Mouse (Mus musculus) adrenal gland, postnatal 4 days (tissue): Measurements from ENCODE around the gene Phactr1. TPM values are rescaled to one million over a fixed set of nuclear protein-coding genes. Genes with fewer than 3 reads are reported as not detected.
"Not testable (repeated sequence)": the region's sequence is repeated elsewhere in the genome, so short reads cannot be mapped to it uniquely, and the experiment has no call there.

Experiments
- DNase-seq, 2 experiments: peaks; one replicate each; pipeline ENCODE4 v3.0.0; 2021 to 2022; ENCODE audit warnings: low spot score in 2 of 2, mixed read lengths in 2 of 2
- total RNA-seq, 2 experiments: library from RNA; stranded (reverse); gene quantifications; 2 replicates each; pipeline ENCODE4 v1.2.3; 2021

Gene Phactr1
- total RNA-seq, 2 experiments from 2014 or later: 20.1 to 23.7 TPM

DNA sequence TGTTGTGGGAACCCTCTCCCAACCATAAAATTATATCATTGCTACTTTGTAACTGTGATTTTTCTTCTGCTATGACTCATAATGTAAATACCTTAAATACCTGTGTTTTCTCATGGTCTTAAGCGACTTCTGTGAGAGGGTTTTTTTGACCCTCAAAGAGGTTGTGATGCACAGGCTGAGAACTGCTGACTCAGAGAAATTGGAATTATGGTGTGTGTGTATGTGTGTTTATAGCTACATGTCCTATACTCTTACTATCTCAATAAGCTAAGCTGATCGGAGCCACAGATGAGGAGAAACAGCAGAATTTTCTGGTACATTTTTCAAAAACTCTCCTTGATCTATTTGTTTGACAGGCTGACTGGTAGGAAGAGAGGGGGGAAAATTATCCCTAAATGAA, 239.6 kb downstream of the Phactr1 start:
- no peak for DNase-seq

DNA sequence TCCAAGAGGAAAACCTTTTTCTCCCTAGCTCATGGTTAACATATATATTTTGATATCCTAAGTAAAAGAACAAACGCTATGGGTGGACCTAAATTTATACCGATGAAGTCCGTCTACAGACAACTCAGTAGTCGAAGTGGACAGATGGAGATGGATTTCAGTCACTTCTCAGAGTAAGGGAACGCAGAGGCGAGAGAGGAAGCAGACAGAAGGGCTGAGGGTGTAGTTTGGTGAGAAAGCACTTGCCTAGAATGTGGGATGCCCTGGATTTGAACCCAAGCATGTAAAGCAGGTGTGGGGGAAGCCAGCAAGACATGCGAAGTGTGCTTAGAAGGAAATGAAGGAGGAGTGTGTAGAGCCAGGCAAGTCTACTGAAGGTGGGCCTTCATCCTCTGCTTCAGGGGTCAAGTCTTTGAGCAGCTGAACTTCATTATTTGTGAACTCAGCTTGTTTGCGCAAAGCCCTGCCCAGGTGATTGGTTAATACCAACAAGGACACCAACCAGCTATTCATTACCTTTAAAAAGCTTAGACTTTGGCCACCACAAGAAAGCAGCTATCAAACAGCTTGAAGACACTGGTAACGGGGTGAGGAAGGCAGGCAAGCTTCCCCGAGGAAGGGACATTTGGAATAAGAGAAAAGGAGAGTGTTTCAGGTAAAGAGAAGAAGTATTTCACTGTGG, 241.5 kb downstream of the Phactr1 start:
- no peak for DNase-seq

DNA sequence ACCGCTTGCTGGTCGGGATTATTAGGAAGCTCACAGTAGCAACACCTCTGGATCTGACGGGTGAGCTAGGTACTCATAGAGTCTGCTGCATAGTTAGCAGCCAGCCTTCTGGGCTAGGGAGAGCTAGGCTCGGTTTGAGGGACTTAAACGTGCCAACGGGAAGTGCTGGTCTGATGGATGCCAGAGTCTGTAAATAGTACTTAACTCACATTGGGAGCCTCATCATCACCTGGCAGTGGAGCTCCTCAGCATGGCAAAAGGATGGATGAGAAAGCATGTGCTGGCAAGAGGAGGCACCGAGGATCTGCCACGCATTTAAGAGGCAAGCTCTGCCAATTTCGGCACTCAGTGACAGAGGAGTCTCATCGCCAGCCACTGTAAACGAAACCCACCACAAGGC, 247.4 kb downstream of the Phactr1 start:
- no peak for DNase-seq

DNA sequence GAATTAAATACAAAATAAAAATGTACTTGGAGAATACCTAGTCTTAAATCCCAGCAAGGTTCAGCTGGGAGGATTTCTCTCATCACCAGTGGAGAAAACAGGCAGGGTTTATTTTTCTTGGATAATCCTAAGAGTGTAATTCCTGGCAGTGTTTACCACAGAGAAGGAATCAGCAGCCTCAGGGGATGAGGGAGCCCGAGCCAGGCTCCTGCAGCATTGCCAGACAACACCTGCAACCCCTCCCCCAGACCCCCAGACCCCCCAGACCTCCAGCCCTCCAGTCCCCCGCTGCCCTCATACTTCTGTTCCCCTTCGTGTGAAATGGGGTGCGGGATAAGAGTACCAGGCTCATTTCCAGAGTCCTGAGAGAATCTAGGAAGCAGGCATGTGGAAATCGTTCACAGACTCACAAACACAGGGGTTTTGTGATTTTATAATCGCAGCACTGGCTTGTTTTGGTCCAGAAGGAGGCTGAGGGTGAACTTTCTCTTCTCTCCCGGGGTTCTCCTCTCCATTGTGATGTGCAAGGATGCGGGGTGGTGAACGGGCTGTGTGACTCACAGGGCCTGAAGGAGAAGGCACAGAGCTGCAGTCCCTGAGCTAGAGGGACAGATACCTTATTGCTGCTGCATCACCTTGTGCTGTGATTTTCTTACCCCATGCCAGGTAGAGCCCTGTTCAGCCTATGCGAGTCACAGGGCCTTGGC, 249.3 kb downstream of the Phactr1 start:
- DNase-seq: no peak

DNA sequence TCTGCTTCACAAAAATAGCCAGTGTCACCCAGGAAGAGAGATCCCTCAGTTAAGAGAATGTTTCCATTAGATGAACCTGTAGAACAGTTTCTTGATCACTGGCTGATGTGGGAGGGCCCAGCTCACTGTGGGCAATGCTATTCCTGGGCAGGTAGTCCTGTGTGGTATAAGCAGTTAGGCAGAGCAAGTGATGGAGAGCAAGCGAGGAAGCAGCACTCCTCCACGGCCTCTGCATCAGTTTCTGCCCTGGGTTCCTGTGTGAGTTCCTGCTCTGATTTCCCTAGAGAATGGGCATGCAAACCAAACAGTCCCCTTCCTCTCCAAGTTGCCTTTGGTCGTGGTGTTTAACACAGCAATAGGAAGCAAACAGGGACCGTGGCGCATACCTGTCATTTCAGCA, 251.6 kb downstream of the Phactr1 start:
- DNase-seq: no peak

DNA sequence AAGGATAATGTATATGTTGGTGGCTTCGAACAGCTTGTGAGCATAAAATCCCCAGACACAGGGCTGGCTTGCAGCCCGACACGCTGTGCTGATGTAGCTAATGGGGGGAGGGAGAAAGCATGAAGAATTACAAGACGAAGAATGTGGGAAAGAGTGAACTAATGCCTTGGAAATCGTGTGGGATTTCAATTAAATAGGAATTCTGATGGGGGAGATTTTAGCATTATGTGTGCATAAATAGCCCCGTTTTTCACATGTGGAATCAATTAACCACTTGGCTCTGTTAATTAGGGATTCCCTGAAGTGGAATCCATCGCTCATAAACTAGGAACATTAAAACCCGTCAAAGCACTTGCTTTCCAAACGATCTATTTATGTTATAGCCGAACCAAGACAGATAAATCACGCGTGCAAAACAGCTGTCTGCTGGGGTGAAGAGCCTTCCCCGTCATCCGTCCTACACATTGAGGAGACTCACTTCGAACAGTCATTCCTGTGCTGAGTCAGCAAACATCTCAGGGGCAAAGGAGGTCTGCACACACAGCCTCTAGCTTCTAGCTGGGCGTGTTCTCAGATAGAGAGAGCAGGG, 254.2 kb downstream of the Phactr1 start:
- no peak for DNase-seq

DNA sequence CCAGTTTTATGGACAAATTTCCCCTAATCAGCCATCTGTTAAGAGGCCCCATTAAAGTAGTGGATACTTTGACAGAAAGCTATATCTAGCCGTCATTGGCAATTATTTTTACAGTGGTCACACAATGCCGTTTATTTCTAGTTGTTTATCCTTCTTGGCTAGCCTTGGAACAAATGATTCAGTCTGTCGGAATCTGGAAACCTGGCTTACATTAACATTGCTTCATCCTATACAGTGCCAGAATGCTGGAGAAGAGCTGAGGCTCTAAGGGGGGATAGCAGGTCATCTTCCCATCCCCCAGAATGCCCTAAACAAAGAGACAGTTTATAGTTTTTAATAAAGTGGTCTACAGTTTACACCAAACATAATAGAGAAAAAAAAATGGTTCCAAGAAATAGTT, 257.4 kb downstream of the Phactr1 start:
- no peak for DNase-seq

DNA sequence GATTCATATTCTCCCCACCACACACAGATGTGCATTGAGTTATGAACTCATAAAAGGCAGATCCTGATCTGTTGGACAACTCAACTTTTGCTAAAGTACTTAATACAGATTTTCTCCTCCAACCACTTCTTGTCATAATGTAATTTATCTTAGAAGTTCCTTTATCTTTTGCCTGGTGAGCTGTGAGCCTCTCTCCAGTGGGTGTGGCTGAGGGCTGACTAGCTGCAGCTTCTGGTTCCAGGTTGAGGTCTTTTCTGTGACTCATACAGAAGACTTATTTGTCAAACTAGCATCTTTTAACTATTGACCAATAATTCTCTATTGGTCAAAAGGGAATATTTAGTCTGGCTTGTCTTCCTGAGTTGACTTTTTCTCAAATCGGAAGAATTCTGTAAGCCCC, 257.9 kb downstream of the Phactr1 start:
- DNase-seq: no peak

DNA sequence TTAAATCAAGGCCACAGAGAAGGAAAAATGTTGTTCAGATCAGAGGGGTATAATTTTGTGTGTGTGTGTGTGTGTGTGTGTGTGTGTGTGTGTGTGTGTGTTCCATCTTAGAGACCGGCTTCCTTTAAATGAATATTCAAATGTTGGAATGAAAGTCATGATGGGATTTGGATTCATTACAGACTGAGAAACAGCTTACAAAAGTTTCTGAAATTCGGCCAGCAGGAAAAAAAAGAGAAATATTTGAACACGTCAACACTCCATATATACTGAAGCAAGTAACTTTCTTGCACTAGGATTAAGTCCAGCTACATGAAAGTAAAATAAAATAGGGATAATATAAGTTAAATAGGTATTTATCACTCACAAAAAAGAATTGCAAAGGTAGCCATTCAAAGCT, 259.8 kb downstream of the Phactr1 start:
- DNase-seq: no peak

DNA sequence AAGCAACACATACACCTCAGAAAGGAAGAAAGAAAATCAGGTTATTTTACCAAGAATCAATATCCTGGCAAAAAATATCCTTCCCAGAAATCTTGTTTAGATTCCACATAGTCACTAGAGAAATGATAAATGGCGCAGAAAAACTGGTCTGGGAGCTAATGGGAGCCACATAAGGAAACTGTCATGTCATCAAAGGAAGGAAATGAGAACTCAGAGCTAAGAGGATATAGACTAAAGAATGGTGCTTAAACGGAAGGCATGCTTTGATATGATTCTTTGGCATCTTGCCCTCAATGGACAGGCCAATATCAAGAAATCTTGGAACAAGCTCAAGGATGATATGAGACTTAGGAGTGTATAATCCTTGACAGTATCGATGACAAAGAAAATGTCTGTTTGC, 263.7 kb downstream of the Phactr1 start:
- no peak for DNase-seq

DNA sequence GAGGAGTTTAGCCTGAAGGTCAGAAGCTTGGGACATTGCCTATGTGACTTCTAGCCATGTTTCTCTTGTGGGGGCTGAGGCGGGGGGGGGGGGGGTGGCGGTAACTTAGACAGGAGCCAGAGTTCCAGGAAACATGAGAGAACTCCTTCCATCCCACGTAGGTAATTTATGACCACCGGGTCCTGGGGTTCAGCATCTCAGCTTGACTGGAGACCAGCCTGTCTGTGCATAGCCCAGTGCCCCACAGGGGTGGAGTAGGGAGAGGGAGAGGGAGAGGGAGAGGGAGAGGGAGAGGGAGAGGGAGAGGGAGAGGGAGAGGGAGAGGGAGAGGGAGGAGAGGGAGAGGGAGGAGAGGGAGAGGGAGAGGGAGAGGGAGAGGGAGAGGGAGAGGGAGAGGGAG, 264.8 kb downstream of the Phactr1 start:
- not testable (repeated sequence) for DNase-seq

DNA sequence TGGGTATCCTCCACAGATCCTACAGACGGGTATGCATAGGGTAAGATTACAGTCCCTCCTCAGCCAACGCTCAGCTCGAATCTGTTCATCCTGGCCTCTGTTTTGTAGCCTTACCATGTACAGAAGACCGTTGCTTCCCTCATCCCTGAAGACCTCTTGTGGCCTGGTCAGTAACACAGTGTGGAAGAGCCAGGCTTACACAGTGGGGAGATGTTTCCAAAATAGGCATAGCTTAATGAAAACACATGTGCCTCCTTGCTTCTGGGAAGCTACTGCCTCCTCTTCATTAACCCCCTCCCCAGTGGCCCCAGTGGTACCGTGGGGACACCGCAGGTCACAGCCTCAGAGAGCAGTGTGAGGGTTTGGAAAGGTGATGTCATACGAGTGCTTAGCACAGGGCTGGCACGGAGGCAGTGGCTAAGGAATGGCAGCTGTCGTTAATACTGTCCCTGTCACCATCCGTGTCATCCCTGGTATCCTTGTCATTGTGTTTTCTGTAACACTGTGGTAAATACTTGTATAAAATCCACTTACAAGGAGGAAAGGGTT, 268.4 kb downstream of the Phactr1 start:
- no peak for DNase-seq

DNA sequence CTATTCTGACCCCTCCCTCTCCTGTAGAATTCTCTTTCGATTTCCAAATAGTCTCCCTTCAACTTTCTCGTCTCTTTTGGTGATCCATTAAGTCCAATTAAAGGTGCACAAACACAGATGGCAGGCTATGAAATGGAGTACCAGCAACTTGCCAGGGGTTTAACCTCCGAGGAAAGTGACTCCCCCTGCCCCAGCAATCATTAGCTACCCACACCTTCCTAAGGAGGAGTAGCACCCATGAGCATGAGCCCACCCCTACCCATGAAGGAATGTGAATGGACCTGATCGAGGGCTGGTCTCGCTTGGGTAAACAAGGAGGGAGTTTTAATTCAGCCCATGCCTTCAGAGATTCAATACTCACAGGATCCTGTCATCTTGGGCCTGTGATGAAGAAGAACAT, 268.9 kb downstream of the Phactr1 start:
- DNase-seq: no peak

DNA sequence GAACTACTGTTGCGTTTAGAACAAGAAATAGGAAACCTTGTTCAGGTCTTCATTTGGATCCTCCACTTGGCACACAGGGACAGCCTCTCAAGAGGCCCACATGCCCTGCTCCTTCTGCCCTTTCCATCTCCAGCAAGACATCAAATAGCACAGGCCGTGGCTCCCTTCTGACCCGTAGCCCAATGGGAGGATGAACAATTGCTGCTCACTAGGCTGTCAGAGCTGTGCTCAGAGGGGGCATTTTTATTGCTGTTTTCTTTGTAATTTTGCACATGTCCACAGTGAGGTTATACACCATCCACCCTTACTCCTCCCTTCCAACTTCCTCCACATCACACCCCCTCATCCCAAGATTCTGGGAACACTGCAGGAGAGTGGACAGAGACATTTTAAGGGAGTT, 269.6 kb downstream of the Phactr1 start:
- no peak for DNase-seq

DNA sequence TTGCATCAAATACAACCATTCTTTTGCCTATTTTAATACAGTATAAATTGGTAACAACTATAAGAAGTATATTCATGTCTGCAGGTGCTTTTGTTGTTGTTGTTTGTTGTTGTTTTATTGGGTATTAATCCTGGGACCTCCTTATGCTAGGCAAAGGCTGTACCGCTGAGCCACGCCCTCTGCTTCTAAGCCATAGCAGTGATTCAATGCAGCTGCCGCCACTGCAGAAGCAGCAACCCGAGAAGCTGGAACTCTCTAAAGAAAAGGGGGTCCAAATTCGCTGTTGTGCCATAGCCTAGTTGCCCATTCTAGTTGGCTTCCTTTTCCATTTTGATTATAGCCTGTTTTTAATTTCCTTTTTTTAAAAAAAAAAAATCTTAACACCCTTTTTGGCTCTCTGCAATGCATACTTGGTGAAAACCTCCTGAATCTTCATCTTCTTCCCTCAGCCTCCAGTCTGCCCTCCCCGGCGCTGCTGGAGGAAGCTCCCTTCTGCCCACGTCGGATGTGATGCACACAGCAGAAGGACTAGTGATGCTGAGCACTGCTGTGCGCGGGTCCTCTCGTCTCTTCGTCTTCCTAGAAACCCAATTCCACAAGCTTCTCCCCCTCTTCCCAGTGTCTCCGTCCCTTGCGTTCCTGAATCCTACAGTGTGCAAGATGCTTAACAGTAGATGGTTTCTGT, 271.8 kb downstream of the Phactr1 start:
- DNase-seq: no peak

DNA sequence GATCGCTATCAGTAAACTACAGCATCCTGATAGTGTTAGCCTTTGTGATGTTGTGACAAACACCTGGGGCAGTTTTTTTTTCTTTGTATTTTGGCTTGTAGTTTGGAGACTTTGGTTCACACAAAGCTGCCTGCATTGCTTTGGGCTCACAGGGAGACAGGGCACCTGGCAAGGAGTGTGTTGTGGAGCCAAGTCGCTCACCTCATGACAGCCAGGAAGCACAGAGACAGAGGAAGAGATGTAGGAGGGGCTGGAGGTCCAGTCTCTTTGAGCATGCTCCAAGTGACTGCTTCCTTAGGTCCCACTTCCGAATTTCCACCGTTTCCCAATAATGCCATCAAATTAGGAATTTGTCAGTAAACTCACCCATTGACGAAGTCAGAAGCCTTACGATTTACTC, 272.6 kb downstream of the Phactr1 start:
- no peak for DNase-seq

DNA sequence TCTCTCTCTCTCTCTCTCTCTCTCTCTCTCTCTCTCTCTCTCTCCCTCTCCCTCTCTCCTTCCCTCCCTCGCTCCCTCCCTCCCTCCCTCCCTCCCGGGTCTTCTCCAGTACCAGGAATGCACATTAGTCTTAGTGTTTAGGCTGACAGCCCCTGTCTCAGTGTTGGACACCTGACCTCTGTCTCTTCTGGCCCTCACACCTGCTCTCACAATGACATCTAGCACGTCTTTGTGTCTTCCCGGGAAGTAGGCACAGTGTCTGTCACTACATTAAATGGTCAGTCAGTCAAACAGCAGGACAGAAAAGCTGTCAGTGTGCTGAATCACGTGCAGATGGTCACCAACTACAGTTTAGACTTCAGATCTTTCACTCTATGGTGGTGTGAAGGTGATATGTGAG, 273.7 kb downstream of the Phactr1 start:
- no peak for DNase-seq

DNA sequence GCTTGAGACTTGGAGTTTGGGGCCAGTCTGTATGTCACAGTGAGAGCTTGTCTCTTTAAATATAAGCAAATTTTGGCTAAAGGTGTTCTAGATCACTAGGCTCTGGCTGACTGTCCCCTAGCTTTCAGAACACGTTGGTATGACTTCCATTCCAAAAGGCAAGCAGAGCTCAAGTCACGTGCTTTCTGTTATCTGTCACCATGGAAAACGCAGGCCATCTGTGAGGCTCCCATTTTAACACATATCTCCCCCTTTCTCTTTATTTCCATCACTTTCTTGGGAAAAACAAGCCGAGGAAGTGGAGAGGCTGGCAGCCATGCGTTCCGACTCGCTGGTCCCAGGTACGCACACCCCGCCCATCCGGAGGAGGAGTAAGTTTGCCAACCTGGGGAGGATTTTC, 275.9 kb downstream of the Phactr1 start:
- DNase-seq: no peak

DNA sequence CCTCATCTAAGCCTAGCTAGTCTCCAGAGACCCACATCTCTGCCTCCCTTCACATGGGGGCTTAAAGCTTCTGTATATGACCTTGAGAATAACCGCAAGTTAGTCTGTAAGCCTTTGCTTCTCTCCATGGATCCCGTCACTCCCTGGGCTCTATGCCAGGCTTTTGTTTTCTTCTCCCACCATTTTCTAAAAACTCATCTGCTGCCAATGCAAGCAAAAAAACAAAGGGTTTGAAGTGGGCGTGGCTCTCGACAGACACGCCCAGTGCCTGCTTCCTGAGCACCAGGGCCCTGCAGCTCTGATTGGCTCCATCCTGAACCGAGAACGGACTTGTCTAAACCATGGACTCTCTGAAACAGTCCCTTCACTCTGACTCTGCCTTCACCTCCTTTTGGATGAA, 277.4 kb downstream of the Phactr1 start:
- no peak for DNase-seq

DNA sequence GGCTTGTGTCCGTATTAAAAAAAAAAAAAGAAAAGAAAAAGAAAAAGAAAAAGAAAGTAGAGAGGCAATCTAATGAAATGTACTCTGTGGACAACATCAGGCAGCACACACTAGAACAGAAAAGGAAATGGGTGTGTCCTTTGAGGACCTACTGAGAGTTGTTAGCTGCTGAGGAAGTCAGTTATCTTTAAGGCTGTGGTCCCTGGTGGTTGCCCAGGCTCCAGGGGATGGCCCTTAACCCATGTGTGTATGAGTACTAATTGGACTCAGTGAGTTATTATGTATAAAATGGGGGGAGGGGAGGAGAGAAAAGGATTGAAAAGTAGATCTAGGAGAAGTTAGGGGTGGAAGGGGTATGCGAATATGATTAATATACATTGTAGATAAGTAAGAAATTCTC, 278.4 kb downstream of the Phactr1 start:
- no peak for DNase-seq

DNA sequence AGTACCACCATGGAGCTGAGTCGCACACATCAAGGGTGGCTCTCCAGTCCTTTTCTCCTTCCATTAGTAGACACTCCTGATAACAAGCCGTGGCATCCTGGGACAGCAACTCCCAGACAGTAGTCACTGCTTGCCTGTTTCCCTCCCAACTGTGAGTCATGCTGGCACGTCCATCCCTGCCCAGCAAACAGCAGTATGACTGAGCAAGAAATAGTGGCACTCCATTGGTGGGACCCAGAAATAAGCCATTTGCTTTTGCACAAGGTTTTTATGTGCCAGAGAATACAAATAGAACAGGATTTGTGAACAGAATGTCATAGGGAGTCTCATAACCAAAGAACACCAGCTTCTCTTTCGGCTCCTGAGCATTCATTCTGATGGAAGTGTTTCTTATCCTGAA, 281.1 kb downstream of the Phactr1 start:
- DNase-seq: no peak

DNA sequence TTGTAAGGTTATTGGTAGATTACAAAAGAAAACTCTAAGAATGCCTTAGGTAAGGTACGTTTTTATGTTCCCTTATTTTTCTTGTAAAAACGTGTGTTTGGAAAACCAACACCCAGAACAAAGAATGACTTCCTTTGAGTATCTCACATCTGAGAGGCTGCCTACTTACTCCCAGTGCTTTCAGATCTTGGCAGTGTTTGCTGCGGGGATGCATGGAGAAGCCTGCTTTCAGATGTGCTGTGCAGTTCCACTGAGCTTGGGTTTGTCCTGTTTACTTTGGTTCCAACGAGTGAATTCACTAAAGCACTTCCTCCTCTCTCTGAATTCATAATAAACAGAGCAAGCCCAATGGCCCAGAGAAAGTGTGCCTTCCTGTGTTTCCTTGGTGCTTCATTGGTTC, 288.1 kb downstream of the Phactr1 start:
- no peak for DNase-seq
